ENCODE assay signal across 17 mouse cellular contexts in the genomic region with DNA sequence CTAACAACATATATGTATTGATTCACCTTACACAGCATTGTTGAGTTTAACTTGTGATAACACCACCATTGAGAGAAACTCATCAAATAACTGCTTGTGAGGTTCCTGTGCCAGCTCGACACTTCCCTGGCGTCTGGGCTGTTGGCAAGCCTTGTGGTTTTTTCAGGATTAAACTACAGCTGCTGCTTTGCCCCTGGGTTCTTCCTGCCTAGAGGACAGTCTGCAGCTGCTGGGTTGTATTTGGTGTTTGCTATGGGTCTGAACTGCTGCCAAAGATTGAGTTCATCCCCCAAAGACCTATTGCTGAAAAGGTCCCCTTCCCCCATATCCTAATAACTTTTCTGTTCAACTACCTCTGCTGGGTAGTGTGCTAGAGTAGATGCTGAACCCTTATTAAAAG. TPM values are rescaled to one million over a fixed set of nuclear protein-coding genes. Genes with fewer than 3 reads are reported as not detected.
"Had no signal": no experiment of that assay in that cellular context is flagged by ENCODE, and none has a peak within 500 bp of the region (broad histone marks: within the 10 kb centered on the region; RNA-seq: fewer than 3 reads in every experiment).

No protein-coding gene starts in this region.

- H3K9ac ChIP-seq: liver, embryonic 13.5 days; liver, postnatal 0 days had no signal

- H3K9me3 ChIP-seq: liver, embryonic 13.5 days had no signal

- H3K4me3 ChIP-seq: left cerebral cortex, adult 2 months; liver, embryonic 13.5 days had no signal

- H3K27me3 ChIP-seq: liver, embryonic 13.5 days had no signal

- ATAC-seq: intestine, postnatal 0 days; liver, postnatal 0 days; midbrain, embryonic 16.5 days had no signal

- H3K27ac ChIP-seq: left cerebral cortex, adult 2 months; liver, embryonic 13.5 days had no signal

- H3K36me3 ChIP-seq: liver, embryonic 13.5 days had no signal

- H3K4me1 ChIP-seq: liver, embryonic 13.5 days had no signal

- H3K4me2 ChIP-seq: liver, embryonic 13.5 days had no signal

- DNase-seq: kidney, adult 8-10 months; kidney, postnatal 25 days; liver; liver, embryonic 13.5 days; liver, postnatal 0 days; lung, postnatal 36 days; right cerebral cortex, postnatal 4 days; spleen, adult 18-20 months; thymus, adult 18-20 months; thymus, postnatal 25 days had no signal

RNA-seq across cellular contexts. Expression of a gene that starts 6.7 kb away (rescaled TPM):
- polyA plus RNA-seq: intestine, postnatal 0 days; kidney, embryonic 16.5 days; liver, embryonic 13.5 days; liver, postnatal 0 days; lung, embryonic 16.5 days; midbrain, embryonic 16.5 days; neural tube, embryonic 11.5 days; stomach, embryonic 14.5 days had no signal

RNA-seq across cellular contexts. Expression of a gene that starts 16.0 kb away (rescaled TPM):
- polyA plus RNA-seq: intestine, postnatal 0 days; kidney, embryonic 16.5 days; liver, embryonic 13.5 days; liver, postnatal 0 days; lung, embryonic 16.5 days; neural tube, embryonic 11.5 days; stomach, embryonic 14.5 days had no signal

RNA-seq across cellular contexts. Expression of a gene that starts 23.3 kb away (rescaled TPM):
- polyA plus RNA-seq: intestine, postnatal 0 days; kidney, embryonic 16.5 days; liver, embryonic 13.5 days; liver, postnatal 0 days; lung, embryonic 16.5 days; midbrain, embryonic 16.5 days; neural tube, embryonic 11.5 days; stomach, embryonic 14.5 days had no signal

RNA-seq across cellular contexts. Expression of a gene that starts 27.6 kb away (rescaled TPM):
- polyA plus RNA-seq: intestine, postnatal 0 days; kidney, embryonic 16.5 days; liver, embryonic 13.5 days; liver, postnatal 0 days; lung, embryonic 16.5 days; midbrain, embryonic 16.5 days; neural tube, embryonic 11.5 days; stomach, embryonic 14.5 days had no signal

RNA-seq across cellular contexts. Expression of a gene that starts 38.6 kb away (rescaled TPM):
- polyA plus RNA-seq: intestine, postnatal 0 days; kidney, embryonic 16.5 days; liver, embryonic 13.5 days; liver, postnatal 0 days; lung, embryonic 16.5 days; midbrain, embryonic 16.5 days; neural tube, embryonic 11.5 days; stomach, embryonic 14.5 days had no signal
